Mouse (Mus musculus) telencephalon, adult 2 months (tissue): ENCODE results near the gene Ramp1.

Source experiments
- DNase-seq: peaks from one replicate; pipeline ENCODE4 v3.0.0-alpha.2; 2011; ENCODE audit warnings: low read depth, low spot score

Ramp1 gene

GRCm38 (mm10) chr1:91179533-91180173 is at the start of gene Ramp1:
TSS of gene Ramp1 (plus strand) at chr1:91179822.
- no peak for DNase-seq

GRCm38 (mm10) chr1:91137036-91137435 is 42.6 kb upstream of the Ramp1 start:
- DNase-seq = no peak

- DNase-seq = no peak
Observed at GRCm38 (mm10) chr1:91144813-91145212, 34.8 kb upstream of the Ramp1 start, which contains the start of gene Rbm44. TSS of gene Rbm44 (plus strand) at chr1:91145089.

GRCm38 (mm10) chr1:91151509-91151908 is 28.1 kb upstream of the Ramp1 start:
- DNase-seq = no peak

- DNase-seq = no peak
Observed at GRCm38 (mm10) chr1:91166798-91167197, 12.8 kb upstream of the Ramp1 start.

- DNase-seq = no peak
Observed at GRCm38 (mm10) chr1:91169157-91169556, 10.5 kb upstream of the Ramp1 start.

- DNase-seq = no peak
Observed at GRCm38 (mm10) chr1:91174796-91175195, 4.8 kb upstream of the Ramp1 start.

GRCm38 (mm10) chr1:91176026-91176425 is 3.6 kb upstream of the Ramp1 start:
- DNase-seq = no peak

GRCm38 (mm10) chr1:91176871-91177270 is 2.8 kb upstream of the Ramp1 start:
- DNase-seq = no peak

- no peak for DNase-seq
Observed at GRCm38 (mm10) chr1:91179086-91179485, 536 bp upstream of the Ramp1 start.

- no peak for DNase-seq
Observed at GRCm38 (mm10) chr1:91180174-91180565, 548 bp downstream of the Ramp1 start.

GRCm38 (mm10) chr1:91180723-91181122 is 1.1 kb downstream of the Ramp1 start:
- no peak for DNase-seq

- DNase-seq = no peak
Observed at GRCm38 (mm10) chr1:91181261-91181660, 1.6 kb downstream of the Ramp1 start.

- DNase-seq = no peak
Observed at GRCm38 (mm10) chr1:91181784-91182450, 2.3 kb downstream of the Ramp1 start.

GRCm38 (mm10) chr1:91183305-91183704 is 3.7 kb downstream of the Ramp1 start:
- no peak for DNase-seq

- no peak for DNase-seq
Observed at GRCm38 (mm10) chr1:91186677-91187076, 7.1 kb downstream of the Ramp1 start.

GRCm38 (mm10) chr1:91187315-91187714 is 7.7 kb downstream of the Ramp1 start:
- no peak for DNase-seq

- no peak for DNase-seq
Observed at GRCm38 (mm10) chr1:91187786-91188640, 8.4 kb downstream of the Ramp1 start.

- no peak for DNase-seq
Observed at GRCm38 (mm10) chr1:91188851-91189460, 9.3 kb downstream of the Ramp1 start.

GRCm38 (mm10) chr1:91192184-91192583 is 12.6 kb downstream of the Ramp1 start:
- no peak for DNase-seq

GRCm38 (mm10) chr1:91193242-91193641 is 13.6 kb downstream of the Ramp1 start:
- no peak for DNase-seq

- no peak for DNase-seq
Observed at GRCm38 (mm10) chr1:91193680-91194079, 14.1 kb downstream of the Ramp1 start.
